Mouse (Mus musculus): ENCODE measurements around the gene Mrpl39. TPM values are rescaled to one million over a fixed set of nuclear protein-coding genes. Genes with fewer than 3 reads are reported as not detected.

Gene Mrpl39
- total RNA-seq, 1 experiment from 2014 or later, result 61.8 TPM

- no peak for ATAC-seq (replicated peaks in 1 of 2; ENCODE audit: insufficient read depth in 1 of 2, low FRiP score in 2 of 2, low TSS enrichment in 1 of 2, low read depth in 1 of 2, poor library complexity in 2 of 2, severe bottlenecking in 2 of 2)
Observed at GRCm38 (mm10) chr16:84769182-84769581, 33.6 kb upstream of the Mrpl39 start.

- ATAC-seq (replicated peaks in 1 of 2; ENCODE audit: insufficient read depth in 1 of 2, low FRiP score in 2 of 2, low TSS enrichment in 1 of 2, low read depth in 1 of 2, poor library complexity in 2 of 2, severe bottlenecking in 2 of 2), result no peak
Observed at GRCm38 (mm10) chr16:84767956-84768355, 32.4 kb upstream of the Mrpl39 start.

GRCm38 (mm10) chr16:84745721-84746306, 10.3 kb upstream of the Mrpl39 start:
- ATAC-seq (replicated peaks in 1 of 2; ENCODE audit: insufficient read depth in 1 of 2, low FRiP score in 2 of 2, low TSS enrichment in 1 of 2, low read depth in 1 of 2, poor library complexity in 2 of 2, severe bottlenecking in 2 of 2), result no peak

- ATAC-seq (replicated peaks in 1 of 2; ENCODE audit: insufficient read depth in 1 of 2, low FRiP score in 2 of 2, low TSS enrichment in 1 of 2, low read depth in 1 of 2, poor library complexity in 2 of 2, severe bottlenecking in 2 of 2), result no peak
Observed at GRCm38 (mm10) chr16:84744703-84745490, 9.4 kb upstream of the Mrpl39 start.

- ATAC-seq (replicated peaks in 1 of 2; ENCODE audit: insufficient read depth in 1 of 2, low FRiP score in 2 of 2, low TSS enrichment in 1 of 2, low read depth in 1 of 2, poor library complexity in 2 of 2, severe bottlenecking in 2 of 2), result no peak; a peak in 1 of 4 replicates
Observed at GRCm38 (mm10) chr16:84737358-84737757, 1.8 kb upstream of the Mrpl39 start.

GRCm38 (mm10) chr16:84734806-84735165, 756 bp downstream of the Mrpl39 start:
- ATAC-seq (replicated peaks in 1 of 2; ENCODE audit: insufficient read depth in 1 of 2, low FRiP score in 2 of 2, low TSS enrichment in 1 of 2, low read depth in 1 of 2, poor library complexity in 2 of 2, severe bottlenecking in 2 of 2), result peak in 1 of 2 experiments; percentile 23; a peak in 1 of 4 replicates

- ATAC-seq (replicated peaks in 1 of 2; ENCODE audit: insufficient read depth in 1 of 2, low FRiP score in 2 of 2, low TSS enrichment in 1 of 2, low read depth in 1 of 2, poor library complexity in 2 of 2, severe bottlenecking in 2 of 2), result no peak
Observed at GRCm38 (mm10) chr16:84720670-84721069, 14.9 kb downstream of the Mrpl39 start.

- no peak for ATAC-seq (replicated peaks in 1 of 2; ENCODE audit: insufficient read depth in 1 of 2, low FRiP score in 2 of 2, low TSS enrichment in 1 of 2, low read depth in 1 of 2, poor library complexity in 2 of 2, severe bottlenecking in 2 of 2)
Observed at GRCm38 (mm10) chr16:84718250-84718649, 17.3 kb downstream of the Mrpl39 start.

GRCm38 (mm10) chr16:84717618-84718248, 17.8 kb downstream of the Mrpl39 start:
- no peak for ATAC-seq (replicated peaks in 1 of 2; ENCODE audit: insufficient read depth in 1 of 2, low FRiP score in 2 of 2, low TSS enrichment in 1 of 2, low read depth in 1 of 2, poor library complexity in 2 of 2, severe bottlenecking in 2 of 2)

- no peak for ATAC-seq (replicated peaks in 1 of 2; ENCODE audit: insufficient read depth in 1 of 2, low FRiP score in 2 of 2, low TSS enrichment in 1 of 2, low read depth in 1 of 2, poor library complexity in 2 of 2, severe bottlenecking in 2 of 2)
Observed at GRCm38 (mm10) chr16:84716724-84717617, 18.6 kb downstream of the Mrpl39 start.

GRCm38 (mm10) chr16:84716197-84716596, 19.3 kb downstream of the Mrpl39 start:
- ATAC-seq (replicated peaks in 1 of 2; ENCODE audit: insufficient read depth in 1 of 2, low FRiP score in 2 of 2, low TSS enrichment in 1 of 2, low read depth in 1 of 2, poor library complexity in 2 of 2, severe bottlenecking in 2 of 2), result no peak

GRCm38 (mm10) chr16:84714978-84715377, 20.6 kb downstream of the Mrpl39 start:
- ATAC-seq (replicated peaks in 1 of 2; ENCODE audit: insufficient read depth in 1 of 2, low FRiP score in 2 of 2, low TSS enrichment in 1 of 2, low read depth in 1 of 2, poor library complexity in 2 of 2, severe bottlenecking in 2 of 2), result no peak

GRCm38 (mm10) chr16:84713926-84714325, 21.6 kb downstream of the Mrpl39 start:
- peak; percentile 78 to 86 for ATAC-seq (replicated peaks in 1 of 2; ENCODE audit: insufficient read depth in 1 of 2, low FRiP score in 2 of 2, low TSS enrichment in 1 of 2, low read depth in 1 of 2, poor library complexity in 2 of 2, severe bottlenecking in 2 of 2)

- ATAC-seq (replicated peaks in 1 of 2; ENCODE audit: insufficient read depth in 1 of 2, low FRiP score in 2 of 2, low TSS enrichment in 1 of 2, low read depth in 1 of 2, poor library complexity in 2 of 2, severe bottlenecking in 2 of 2), result peak; percentile 69 to 78
Observed at GRCm38 (mm10) chr16:84713156-84713555, 22.4 kb downstream of the Mrpl39 start.

GRCm38 (mm10) chr16:84708649-84709048, 26.9 kb downstream of the Mrpl39 start:
- no peak for ATAC-seq (replicated peaks in 1 of 2; ENCODE audit: insufficient read depth in 1 of 2, low FRiP score in 2 of 2, low TSS enrichment in 1 of 2, low read depth in 1 of 2, poor library complexity in 2 of 2, severe bottlenecking in 2 of 2)

- no peak for ATAC-seq (replicated peaks in 1 of 2; ENCODE audit: insufficient read depth in 1 of 2, low FRiP score in 2 of 2, low TSS enrichment in 1 of 2, low read depth in 1 of 2, poor library complexity in 2 of 2, severe bottlenecking in 2 of 2)
Observed at GRCm38 (mm10) chr16:84707802-84708201, 27.7 kb downstream of the Mrpl39 start.

- ATAC-seq (replicated peaks in 1 of 2; ENCODE audit: insufficient read depth in 1 of 2, low FRiP score in 2 of 2, low TSS enrichment in 1 of 2, low read depth in 1 of 2, poor library complexity in 2 of 2, severe bottlenecking in 2 of 2), result no peak
Observed at GRCm38 (mm10) chr16:84706571-84706970, 29.0 kb downstream of the Mrpl39 start.
